Mouse (Mus musculus) limb, embryonic 13.5 days (tissue): ENCODE measurements around the gene Jpt2. TPM values are rescaled to one million over a fixed set of nuclear protein-coding genes. Genes with fewer than 3 reads are reported as not detected.

ENCODE experiments used
- ATAC-seq: fragments of 200-750 bp; cut with Nextera tagmentation; 2 replicates; pipeline ENCODE4 v1.8.0; 2017; ENCODE audit warnings: low read depth, moderate number of reproducible peaks, moderate TSS enrichment; ENCODE audit not compliant: low FRiP score
- H3K27ac ChIP-seq: fragments of 300-500 bp; sonication (generic); 2 replicates; pipeline ENCODE4 v1.5.1; 2015; ENCODE audit warnings: inconsistent platforms, mild to moderate bottlenecking, moderate library complexity
- H3K27me3 ChIP-seq: fragments of 300-500 bp; sonication (generic); 2 replicates; pipeline ENCODE4 v1.6.1; 2015; ENCODE audit warnings: mild to moderate bottlenecking, inconsistent platforms
- H3K36me3 ChIP-seq: fragments of 300-500 bp; sonication (generic); 2 replicates; pipeline ENCODE4 v1.6.1; 2015; ENCODE audit warnings: inconsistent platforms, mild to moderate bottlenecking, moderate library complexity
- H3K4me1 ChIP-seq: fragments of 300-500 bp; sonication (generic); 2 replicates; pipeline ENCODE4 v1.6.1; 2015; ENCODE audit warnings: inconsistent platforms
- H3K4me2 ChIP-seq: fragments of 300-500 bp; sonication (generic); replicated peaks from 2 replicates; pipeline ENCODE4 v1.6.1; 2015; ENCODE audit warnings: inconsistent platforms, mild to moderate bottlenecking, moderate library complexity
- H3K4me3 ChIP-seq: fragments of 300-500 bp; sonication (generic); 2 replicates; pipeline ENCODE4 v1.5.1; 2015; ENCODE audit warnings: moderate library complexity, mild to moderate bottlenecking, inconsistent platforms
- H3K9ac ChIP-seq: fragments of 300-500 bp; sonication (generic); 2 replicates; pipeline ENCODE4 v1.6.1; 2015; ENCODE audit warnings: mild to moderate bottlenecking, inconsistent platforms
- H3K9me3 ChIP-seq: fragments of 300-500 bp; sonication (generic); 2 replicates; pipeline ENCODE4 v1.6.1; 2016; ENCODE audit warnings: inconsistent platforms
- WGBS: fragments of 180-500 bp; shearing (Covaris S2); methylation state at CpG from one replicate; pipeline ENCODE4 v1.1.7; 2015; 5-methylcytosine and 5-hydroxymethylcytosine counted together
- polyA plus RNA-seq: library from polyadenylated mRNA; unstranded; fragments of >200 nt; fragmentation: Nextera tagmentation; extraction: Ambion mirVana; gene quantifications from 2 replicates; pipeline ENCODE4 v1.2.1, GENCODE M21; 2015

The Jpt2 gene
- polyA plus RNA-seq, 1 experiment from 2014 or later, result 236 TPM

DNA sequence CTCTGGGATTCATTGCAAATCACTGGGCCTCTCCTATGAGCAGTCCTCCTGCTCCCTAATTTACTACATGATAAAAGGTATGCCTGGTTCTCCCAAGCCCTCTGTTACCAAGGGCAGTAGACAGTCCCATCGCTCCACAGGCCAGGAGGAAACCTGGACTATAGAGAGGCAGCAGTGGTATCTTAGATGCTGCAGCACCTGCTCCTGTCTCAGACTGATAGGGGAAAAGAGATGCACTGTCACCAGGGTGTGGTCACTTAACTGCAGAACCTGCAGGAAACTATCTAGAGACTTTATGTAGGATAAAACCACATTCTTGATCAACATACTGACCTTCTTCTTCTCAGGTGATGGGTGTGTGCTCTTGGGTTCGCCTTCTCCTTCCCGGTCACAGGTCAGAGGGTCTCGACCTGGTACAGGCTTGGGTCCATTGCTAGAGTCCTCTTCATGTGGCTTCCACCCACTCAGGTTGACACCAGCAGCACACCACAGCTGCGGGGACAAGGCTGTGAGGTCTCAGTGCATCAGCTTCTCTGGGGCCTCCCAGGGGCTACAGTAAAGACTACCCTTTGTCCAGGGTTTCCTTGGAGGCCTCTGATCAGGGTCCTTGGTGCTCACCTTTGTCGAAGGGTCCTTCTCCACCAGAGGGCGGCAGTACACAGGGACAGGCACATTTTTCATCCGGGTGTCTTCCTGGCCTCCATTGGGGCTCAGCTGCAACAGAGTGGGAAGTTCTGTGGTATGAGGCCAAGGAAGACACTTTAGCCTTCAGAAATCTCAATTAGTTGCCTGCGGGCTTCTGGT lies 57.6 kb downstream of the Jpt2 start:
- Histone ChIP-seq H3K27ac (no peak overlapping the region), H3K36me3 (peaks cover 100% of the 10 kb centered on the region), H3K27me3 (no peaks in the 10 kb centered on the region), H3K9me3 (no peaks in the 10 kb centered on the region), H3K4me2 (no peak overlapping the region), H3K4me1 (peaks cover 1% of the 10 kb centered on the region; the same call in 1 of the 2 replicates), H3K4me3 (no peak overlapping the region), H3K9ac (no peak overlapping the region)
- 67% methylated on average over 9 of the region's 9 CpGs for WGBS
- ATAC-seq, result no peak

GRCm38 (mm10) chr17:24902124-24902523 lies 58.4 kb downstream of the Jpt2 start:
- Histone ChIP-seq H3K27me3 (no peaks in the 10 kb centered on the region), H3K4me1 (peaks cover 9% of the 10 kb centered on the region), H3K36me3 (peaks cover 100% of the 10 kb centered on the region), H3K9ac (no peak overlapping the region), H3K9me3 (no peaks in the 10 kb centered on the region), H3K27ac (no peak overlapping the region), H3K4me2 (no peak overlapping the region), H3K4me3 (no peak overlapping the region)
- 84% methylated on average over 5 of the region's 5 CpGs for WGBS
- no peak for ATAC-seq

- Histone ChIP-seq H3K4me2 (no peak overlapping the region), H3K36me3 (peaks cover 82% of the 10 kb centered on the region), H3K4me3 (no peak overlapping the region), H3K27me3 (no peaks in the 10 kb centered on the region), H3K9ac (no peak overlapping the region), H3K9me3 (no peaks in the 10 kb centered on the region), H3K27ac (no peak overlapping the region), H3K4me1 (peaks cover 24% of the 10 kb centered on the region)
- 95% methylated on average over 6 of the region's 6 CpGs for WGBS
- no peak for ATAC-seq
Observed at GRCm38 (mm10) chr17:24900014-24900413, 60.5 kb downstream of the Jpt2 start.

DNA sequence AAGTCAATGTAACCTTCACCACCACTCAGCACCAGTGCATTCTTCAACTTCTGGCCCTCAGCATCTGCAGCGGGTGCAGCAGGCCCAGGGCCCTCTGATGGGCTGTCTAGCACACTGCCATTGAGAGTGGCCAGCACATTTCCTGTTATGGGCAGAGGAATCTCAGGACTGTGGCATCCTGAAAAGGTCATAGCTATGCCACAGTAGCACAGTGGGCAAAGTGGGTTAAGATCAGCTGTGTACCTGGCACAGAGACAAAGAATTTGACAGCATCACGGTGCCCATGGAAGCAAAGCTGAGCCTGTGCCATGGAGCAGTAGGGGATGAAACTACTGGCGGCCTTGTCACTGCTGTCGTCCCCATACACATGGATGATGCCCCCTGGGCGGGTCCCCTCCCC lies 61.3 kb downstream of the Jpt2 start:
- peaks cover 73% of the 10 kb centered on the region for H3K36me3 ChIP-seq
- WGBS, result 89% methylated on average over 5 of the region's 5 CpGs

GRCm38 (mm10) chr17:24898041-24898854 lies 62.2 kb downstream of the Jpt2 start:
- H3K4me2 ChIP-seq, result peak overlapping the region; percentile 100; the same call in 1 of the 2 replicates
- no peak for ATAC-seq
- H3K9me3 ChIP-seq, result no peaks in the 10 kb centered on the region
- no peaks in the 10 kb centered on the region for H3K27me3 ChIP-seq
- H3K9ac ChIP-seq, result 0 out of 2 replicates have a peak overlapping the region, but pooled peaks have one; percentile 94
- no peak overlapping the region for H3K4me3 ChIP-seq
- peaks cover 36% of the 10 kb centered on the region for H3K4me1 ChIP-seq
- peaks cover 70% of the 10 kb centered on the region for H3K36me3 ChIP-seq
- WGBS, result 74% methylated on average over 4 of the region's 4 CpGs
- H3K27ac ChIP-seq, result no peak overlapping the region

More for the DNA sequence above, 61.3 kb downstream of the Jpt2 start:
- Histone ChIP-seq H3K4me2 (no peak overlapping the region), H3K9ac (no peak overlapping the region), H3K27me3 (no peaks in the 10 kb centered on the region), H3K4me3 (no peak overlapping the region), H3K9me3 (no peaks in the 10 kb centered on the region), H3K27ac (no peak overlapping the region), H3K4me1 (peaks cover 28% of the 10 kb centered on the region)
- ATAC-seq, result no peak

- no peaks in the 10 kb centered on the region for H3K9me3 ChIP-seq
- peak overlapping the region; percentile 100 for H3K4me2 ChIP-seq
- H3K9ac ChIP-seq, result peak overlapping the region; percentile 94
- peaks cover 36% of the 10 kb centered on the region for H3K4me1 ChIP-seq
- H3K36me3 ChIP-seq, result peaks cover 70% of the 10 kb centered on the region
- H3K27me3 ChIP-seq, result no peaks in the 10 kb centered on the region
- 78% methylated on average over 4 of the region's 4 CpGs for whole genome bisulfite sequencing
- no peak for ATAC-seq
- peak overlapping the region; percentile 90 for H3K4me3 ChIP-seq
- no peak overlapping the region for H3K27ac ChIP-seq
Observed at GRCm38 (mm10) chr17:24897600-24897999, 62.9 kb downstream of the Jpt2 start.

DNA sequence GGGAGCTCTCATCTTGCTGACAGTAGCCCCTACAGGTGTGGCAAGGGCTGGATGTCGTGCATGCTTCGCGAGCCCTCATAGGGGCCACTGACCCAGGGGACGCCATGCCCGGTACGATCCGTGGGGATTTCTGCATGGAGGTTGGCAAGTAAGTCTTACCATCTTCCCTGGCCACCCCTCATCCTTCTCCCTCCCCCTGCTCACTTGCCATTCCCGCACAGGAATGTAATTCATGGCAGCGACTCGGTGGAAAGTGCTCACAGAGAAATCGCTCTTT lies 63.6 kb downstream of the Jpt2 start:
- Histone ChIP-seq H3K27me3 (no peaks in the 10 kb centered on the region), H3K36me3 (peaks cover 70% of the 10 kb centered on the region), H3K9me3 (no peaks in the 10 kb centered on the region), H3K4me2 (peak overlapping the region; percentile 100), H3K4me1 (peaks cover 36% of the 10 kb centered on the region), H3K4me3 (peak overlapping the region; percentile 90), H3K27ac (peak overlapping the region; percentile 87; the same call in 1 of the 2 replicates), H3K9ac (peak overlapping the region; percentile 94)
- WGBS, result 33% methylated on average over 11 of the region's 11 CpGs
- ATAC-seq, result no peak

GRCm38 (mm10) chr17:24896241-24896992 lies 64.1 kb downstream of the Jpt2 start, which contains the start of gene Nme3:
Gene Nme3, plus strand, starts transcription at chr17:24896500.
- Histone ChIP-seq H3K27ac (peak within 1 kb of the TSS; percentile 87), H3K4me2 (peak within 1 kb of the TSS; percentile 100), H3K36me3 (peaks cover 70% of the 10 kb centered on the region), H3K9ac (peak within 1 kb of the TSS; percentile 94), H3K4me1 (peaks cover 36% of the 10 kb centered on the region), H3K9me3 (no peaks in the 10 kb centered on the region), H3K4me3 (peak within 1 kb of the TSS; percentile 90), H3K27me3 (no peaks in the 10 kb centered on the region)
- WGBS, result 2% methylated on average over 50 of the region's 50 CpGs
- peak; percentile 52; the same call in 1 of the 2 replicates for ATAC-seq

GRCm38 (mm10) chr17:24895571-24896240 lies 64.8 kb downstream of the Jpt2 start:
- Histone ChIP-seq H3K27me3 (no peaks in the 10 kb centered on the region), H3K9me3 (no peaks in the 10 kb centered on the region), H3K9ac (peak overlapping the region; percentile 94), H3K4me3 (peak overlapping the region; percentile 90), H3K36me3 (peaks cover 70% of the 10 kb centered on the region), H3K4me1 (peaks cover 36% of the 10 kb centered on the region), H3K4me2 (peak overlapping the region; percentile 100), H3K27ac (peak overlapping the region; percentile 87)
- 15% methylated on average over 23 of the region's 23 CpGs for WGBS
- ATAC-seq, result no peak

DNA sequence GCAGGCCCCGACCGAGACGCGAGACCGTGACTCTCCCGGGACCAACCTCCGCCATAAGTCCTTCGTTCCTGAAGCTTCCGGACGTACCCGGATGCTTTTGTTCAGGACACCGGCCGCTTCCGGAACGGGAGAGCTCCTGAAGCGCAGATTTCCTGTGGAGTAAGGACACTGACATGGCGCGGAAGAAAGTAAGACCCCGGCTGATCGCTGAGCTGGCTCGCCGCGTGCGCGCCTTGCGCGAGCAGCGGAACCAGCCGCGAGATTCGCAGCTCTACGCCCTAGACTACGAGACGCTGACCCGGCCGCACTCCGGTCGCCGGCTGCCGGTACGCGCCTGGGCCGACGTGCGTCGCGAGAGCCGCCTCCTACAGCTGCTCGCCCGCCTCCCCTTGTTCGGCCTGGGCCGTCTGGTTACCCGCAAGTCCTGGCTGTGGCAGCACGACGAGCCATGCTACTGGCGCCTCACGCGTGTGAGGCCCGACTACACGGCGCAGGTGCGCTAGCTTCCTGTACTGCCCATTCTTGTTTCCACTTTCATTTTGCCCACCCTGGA lies 65.4 kb downstream of the Jpt2 start, which contains the start of the genes Eme2 and Mrps34:
Eme2 (minus strand) TSS at position 93 of the 553 bp plus-strand sequence.
Mrps34 (plus strand) TSS at position 122 of the 553 bp plus-strand sequence.
- under 1% methylated on average over 62 of the region's 62 CpGs for WGBS
- H3K36me3 ChIP-seq, result peaks cover 70% of the 10 kb centered on the region
- H3K27ac ChIP-seq, result peak within 1 kb of the TSS; percentile 87
- H3K27me3 ChIP-seq, result no peaks in the 10 kb centered on the region
- H3K9me3 ChIP-seq, result no peaks in the 10 kb centered on the region
- H3K4me2 ChIP-seq, result peak within 1 kb of the TSS; percentile 100
- peak within 1 kb of the TSS; percentile 90 for H3K4me3 ChIP-seq
- ATAC-seq, result peak; percentile 60
- peak within 1 kb of the TSS; percentile 94 for H3K9ac ChIP-seq
- H3K4me1 ChIP-seq, result peaks cover 36% of the 10 kb centered on the region
